Mouse (Mus musculus): ENCODE results near the gene 9430097D07Rik. TPM values are rescaled to one million over a fixed set of nuclear protein-coding genes. Genes with fewer than 3 reads are reported as not detected.

Gene 9430097D07Rik
- polyA plus RNA-seq, 1 experiment from 2014 or later = 0.06 TPM

GRCm38 (mm10) chr2:32556019-32556418 lies 19.5 kb downstream of the 9430097D07Rik start:
- no peak for ATAC-seq (ENCODE audit: low read depth)
- Histone ChIP-seq H3K36me3 (ENCODE audit: control insufficient read depth, insufficient read depth) (no peaks in the 10 kb centered on the region), H3K4me3 (ENCODE audit: low read depth, low read length) (no peak overlapping the region), H3K4me2 (ENCODE audit: low read depth, low read length) (no peak overlapping the region), H3K9me3 (replicated peaks; ENCODE audit: control insufficient read depth, low read length) (no peaks in the 10 kb centered on the region), H3K9ac (ENCODE audit: low read depth, low read length) (no peak overlapping the region), H3K27me3 (ENCODE audit: control insufficient read depth, insufficient read depth, low read depth, low read length) (no peaks in the 10 kb centered on the region), H3K27ac (ENCODE audit: low read length) (no peak overlapping the region), H3K4me1 (ENCODE audit: control insufficient read depth, low read depth, low read length) (no peaks in the 10 kb centered on the region; the same call in 1 of the 2 replicates)
- WGBS (ENCODE audit: insufficient replicate concordance) = 46% methylated on average over 7 of the region's 7 CpGs

- H3K27me3 ChIP-seq (ENCODE audit: control insufficient read depth, insufficient read depth, low read depth, low read length) = no peaks in the 10 kb centered on the region
- H3K27ac ChIP-seq (ENCODE audit: low read length) = no peak overlapping the region
- WGBS (ENCODE audit: insufficient replicate concordance) = 49% methylated on average over 4 of the region's 4 CpGs
- no peak overlapping the region for H3K4me3 ChIP-seq (ENCODE audit: low read depth, low read length)
- ATAC-seq (ENCODE audit: low read depth) = no peak
- H3K4me2 ChIP-seq (ENCODE audit: low read depth, low read length) = no peak overlapping the region
- no peaks in the 10 kb centered on the region for H3K36me3 ChIP-seq (ENCODE audit: control insufficient read depth, insufficient read depth)
- H3K4me1 ChIP-seq (ENCODE audit: control insufficient read depth, low read depth, low read length) = no peaks in the 10 kb centered on the region; the same call in 1 of the 2 replicates
- H3K9ac ChIP-seq (ENCODE audit: low read depth, low read length) = no peak overlapping the region
- no peaks in the 10 kb centered on the region for H3K9me3 ChIP-seq (replicated peaks; ENCODE audit: control insufficient read depth, low read length)
Observed at GRCm38 (mm10) chr2:32555484-32555883, 20.0 kb downstream of the 9430097D07Rik start.

DNA sequence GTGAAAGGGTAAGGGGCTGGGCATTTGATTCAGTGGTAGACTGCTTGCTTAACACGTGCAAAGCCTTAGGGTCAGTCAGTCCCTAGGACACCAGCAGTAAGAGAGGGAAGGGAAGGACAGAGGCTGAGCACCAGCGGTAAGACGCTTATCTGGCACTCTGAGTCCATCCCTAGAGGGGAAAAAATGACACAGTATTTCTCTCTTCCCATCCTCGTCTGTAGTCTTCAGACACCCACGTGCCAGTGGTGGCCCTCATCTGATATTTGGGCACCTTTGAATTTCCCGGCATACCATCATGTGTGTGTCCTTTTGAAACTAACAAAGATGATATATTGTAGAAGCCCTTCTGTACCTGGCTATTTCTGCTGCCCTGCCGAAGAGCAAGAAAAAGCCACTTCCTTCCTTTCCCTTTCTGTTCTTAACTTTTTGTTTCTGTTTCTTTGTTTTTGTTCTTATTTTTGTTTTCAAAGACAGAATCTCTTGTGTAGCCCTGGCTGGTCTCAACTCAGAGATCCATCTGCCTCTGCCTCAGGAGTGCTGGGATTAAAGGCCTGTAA lies 21.8 kb downstream of the 9430097D07Rik start:
- no peak overlapping the region for H3K9ac ChIP-seq (ENCODE audit: low read depth, low read length)
- H3K36me3 ChIP-seq (ENCODE audit: control insufficient read depth, insufficient read depth) = no peaks in the 10 kb centered on the region
- 19% methylated on average over 7 of the region's 7 CpGs for WGBS (ENCODE audit: insufficient replicate concordance)
- H3K4me3 ChIP-seq (ENCODE audit: low read depth, low read length) = no peak overlapping the region
- ATAC-seq (ENCODE audit: low read depth) = no peak
- H3K27me3 ChIP-seq (ENCODE audit: control insufficient read depth, insufficient read depth, low read depth, low read length) = no peaks in the 10 kb centered on the region
- no peak overlapping the region for H3K27ac ChIP-seq (ENCODE audit: low read length)
- no peaks in the 10 kb centered on the region for H3K4me1 ChIP-seq (ENCODE audit: control insufficient read depth, low read depth, low read length)
- H3K9me3 ChIP-seq (replicated peaks; ENCODE audit: control insufficient read depth, low read length) = no peaks in the 10 kb centered on the region
- H3K4me2 ChIP-seq (ENCODE audit: low read depth, low read length) = no peak overlapping the region

- 63% methylated on average over 5 of the region's 5 CpGs for WGBS (ENCODE audit: insufficient replicate concordance)
- Histone ChIP-seq H3K27ac (ENCODE audit: low read length) (no peak overlapping the region), H3K9me3 (replicated peaks; ENCODE audit: control insufficient read depth, low read length) (no peaks in the 10 kb centered on the region), H3K4me2 (ENCODE audit: low read depth, low read length) (no peak overlapping the region), H3K36me3 (ENCODE audit: control insufficient read depth, insufficient read depth) (no peaks in the 10 kb centered on the region), H3K4me3 (ENCODE audit: low read depth, low read length) (no peak overlapping the region), H3K27me3 (ENCODE audit: control insufficient read depth, insufficient read depth, low read depth, low read length) (no peaks in the 10 kb centered on the region), H3K9ac (ENCODE audit: low read depth, low read length) (no peak overlapping the region), H3K4me1 (ENCODE audit: control insufficient read depth, low read depth, low read length) (no peaks in the 10 kb centered on the region)
- ATAC-seq (ENCODE audit: low read depth) = no peak
Observed at GRCm38 (mm10) chr2:32551236-32551635, 24.2 kb downstream of the 9430097D07Rik start.

DNA sequence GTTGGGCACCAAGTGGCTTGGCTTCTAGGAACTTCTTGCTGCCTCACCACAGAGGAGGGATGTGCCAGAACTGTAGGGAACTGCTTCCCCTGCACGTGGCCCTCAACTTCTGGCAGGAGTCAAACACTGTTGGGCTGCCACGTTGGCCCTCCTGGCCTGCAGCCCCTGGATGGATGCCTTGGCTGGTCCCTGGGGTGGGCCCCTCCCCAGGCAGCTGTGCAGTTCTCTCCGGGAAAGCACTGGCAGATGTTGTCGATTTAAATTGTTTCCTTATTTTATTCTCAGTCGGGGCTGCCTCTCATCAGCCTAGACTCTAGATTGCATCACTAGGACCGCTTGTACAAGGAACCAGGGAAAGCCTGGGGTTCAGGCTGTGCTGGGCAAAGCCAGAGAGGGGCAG lies 25.7 kb downstream of the 9430097D07Rik start:
- Histone ChIP-seq H3K4me3 (ENCODE audit: low read depth, low read length) (no peak overlapping the region), H3K9ac (ENCODE audit: low read depth, low read length) (no peak overlapping the region), H3K27ac (ENCODE audit: low read length) (no peak overlapping the region), H3K4me1 (ENCODE audit: control insufficient read depth, low read depth, low read length) (no peaks in the 10 kb centered on the region), H3K4me2 (ENCODE audit: low read depth, low read length) (no peak overlapping the region), H3K9me3 (replicated peaks; ENCODE audit: control insufficient read depth, low read length) (no peaks in the 10 kb centered on the region), H3K36me3 (ENCODE audit: control insufficient read depth, insufficient read depth) (no peaks in the 10 kb centered on the region), H3K27me3 (ENCODE audit: control insufficient read depth, insufficient read depth, low read depth, low read length) (no peaks in the 10 kb centered on the region)
- WGBS (ENCODE audit: insufficient replicate concordance) = 40% methylated on average over 6 of the region's 6 CpGs
- ATAC-seq (ENCODE audit: low read depth) = no peak

- H3K4me1 ChIP-seq (ENCODE audit: control insufficient read depth, low read depth, low read length) = no peaks in the 10 kb centered on the region
- no peak overlapping the region for H3K4me2 ChIP-seq (ENCODE audit: low read depth, low read length)
- H3K27ac ChIP-seq (ENCODE audit: low read length) = no peak overlapping the region
- no peak for ATAC-seq (ENCODE audit: low read depth)
- H3K9me3 ChIP-seq (replicated peaks; ENCODE audit: control insufficient read depth, low read length) = no peaks in the 10 kb centered on the region
- WGBS (ENCODE audit: insufficient replicate concordance) = 74% methylated on average over 9 of the region's 9 CpGs
- no peaks in the 10 kb centered on the region for H3K36me3 ChIP-seq (ENCODE audit: control insufficient read depth, insufficient read depth)
- H3K9ac ChIP-seq (ENCODE audit: low read depth, low read length) = no peak overlapping the region
- no peaks in the 10 kb centered on the region for H3K27me3 ChIP-seq (ENCODE audit: control insufficient read depth, insufficient read depth, low read depth, low read length)
- no peak overlapping the region for H3K4me3 ChIP-seq (ENCODE audit: low read depth, low read length)
Observed at GRCm38 (mm10) chr2:32549171-32549570, 26.3 kb downstream of the 9430097D07Rik start.

- no peak for ATAC-seq (ENCODE audit: low read depth)
- H3K9ac ChIP-seq (ENCODE audit: low read depth, low read length) = no peak overlapping the region
- no peaks in the 10 kb centered on the region for H3K36me3 ChIP-seq (ENCODE audit: control insufficient read depth, insufficient read depth)
- no peaks in the 10 kb centered on the region for H3K9me3 ChIP-seq (replicated peaks; ENCODE audit: control insufficient read depth, low read length)
- no peaks in the 10 kb centered on the region for H3K27me3 ChIP-seq (ENCODE audit: control insufficient read depth, insufficient read depth, low read depth, low read length)
- H3K4me1 ChIP-seq (ENCODE audit: control insufficient read depth, low read depth, low read length) = no peaks in the 10 kb centered on the region
- 57% methylated on average over 7 of the region's 7 CpGs for WGBS (ENCODE audit: insufficient replicate concordance)
- H3K4me3 ChIP-seq (ENCODE audit: low read depth, low read length) = no peak overlapping the region
- H3K27ac ChIP-seq (ENCODE audit: low read length) = no peak overlapping the region
- H3K4me2 ChIP-seq (ENCODE audit: low read depth, low read length) = no peak overlapping the region
Observed at GRCm38 (mm10) chr2:32547964-32548739, 27.3 kb downstream of the 9430097D07Rik start.

DNA sequence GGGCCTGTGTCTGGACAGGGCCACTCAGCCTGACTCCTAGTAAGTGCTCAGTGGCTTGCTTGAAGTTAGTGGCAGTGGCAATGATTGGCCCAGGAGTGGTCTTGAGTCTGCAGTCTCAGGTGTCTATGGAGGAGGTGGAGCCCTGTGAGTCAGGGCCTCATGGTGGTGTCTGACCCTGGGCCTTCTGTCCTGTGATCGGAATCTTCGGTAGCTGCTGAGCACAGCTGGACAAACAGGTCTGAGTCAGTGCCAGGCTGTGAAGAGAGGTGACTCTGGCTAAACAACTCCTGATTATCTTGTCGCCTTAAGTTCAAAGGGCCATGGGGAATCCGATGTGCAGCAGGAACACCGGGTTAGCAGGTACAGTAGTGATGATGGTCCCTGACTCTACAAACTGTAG lies 28.1 kb downstream of the 9430097D07Rik start:
- no peaks in the 10 kb centered on the region for H3K36me3 ChIP-seq (ENCODE audit: control insufficient read depth, insufficient read depth)
- H3K9ac ChIP-seq (ENCODE audit: low read depth, low read length) = no peak overlapping the region
- H3K27ac ChIP-seq (ENCODE audit: low read length) = no peak overlapping the region
- no peaks in the 10 kb centered on the region for H3K9me3 ChIP-seq (replicated peaks; ENCODE audit: control insufficient read depth, low read length)
- no peak for ATAC-seq (ENCODE audit: low read depth)
- H3K4me2 ChIP-seq (ENCODE audit: low read depth, low read length) = no peak overlapping the region
- no peaks in the 10 kb centered on the region for H3K4me1 ChIP-seq (ENCODE audit: control insufficient read depth, low read depth, low read length)
- no peaks in the 10 kb centered on the region for H3K27me3 ChIP-seq (ENCODE audit: control insufficient read depth, insufficient read depth, low read depth, low read length)
- no peak overlapping the region for H3K4me3 ChIP-seq (ENCODE audit: low read depth, low read length)
- 63% methylated on average over 5 of the region's 5 CpGs for WGBS (ENCODE audit: insufficient replicate concordance)

DNA sequence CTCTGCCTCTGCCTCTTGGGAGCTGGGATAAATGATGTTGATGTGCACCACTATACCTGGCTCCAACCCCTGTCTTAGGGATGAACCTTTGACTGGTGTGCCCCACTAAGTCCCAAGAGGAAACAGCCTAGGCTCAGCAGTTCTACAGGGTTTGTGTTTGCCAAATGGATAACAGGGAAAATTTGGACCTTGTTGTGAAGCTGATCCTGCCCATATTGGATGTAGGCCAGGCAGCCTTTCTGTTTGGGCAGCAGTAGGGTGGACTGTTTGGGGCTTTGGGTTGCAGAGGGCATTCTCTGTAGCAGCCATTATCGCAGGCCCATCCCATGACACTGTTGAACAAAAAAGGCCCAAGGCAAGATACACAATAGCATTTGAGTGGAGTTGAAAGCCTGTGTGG lies 28.5 kb downstream of the 9430097D07Rik start:
- no peaks in the 10 kb centered on the region for H3K9me3 ChIP-seq (replicated peaks; ENCODE audit: control insufficient read depth, low read length)
- no peaks in the 10 kb centered on the region for H3K36me3 ChIP-seq (ENCODE audit: control insufficient read depth, insufficient read depth)
- no peak for ATAC-seq (ENCODE audit: low read depth)
- 72% methylated on average over 1 of the region's 1 CpGs for WGBS (ENCODE audit: insufficient replicate concordance)
- H3K27me3 ChIP-seq (ENCODE audit: control insufficient read depth, insufficient read depth, low read depth, low read length) = no peaks in the 10 kb centered on the region
- no peak overlapping the region for H3K9ac ChIP-seq (ENCODE audit: low read depth, low read length)
- H3K4me3 ChIP-seq (ENCODE audit: low read depth, low read length) = no peak overlapping the region
- H3K27ac ChIP-seq (ENCODE audit: low read length) = no peak overlapping the region
- H3K4me1 ChIP-seq (ENCODE audit: control insufficient read depth, low read depth, low read length) = no peaks in the 10 kb centered on the region
- H3K4me2 ChIP-seq (ENCODE audit: low read depth, low read length) = no peak overlapping the region

Data from liver, embryonic 16.5 days (tissue).